Mouse (Mus musculus) embryonic facial prominence, embryonic 13.5 days (tissue): ENCODE data around the gene H2al1c. TPM values are rescaled to one million over a fixed set of nuclear protein-coding genes. Genes with fewer than 3 reads are reported as not detected.
"Not testable (repeated sequence)": the region's sequence is repeated elsewhere in the genome, so short reads cannot be mapped to it uniquely, and the experiment has no call there.

Experiments used
- ATAC-seq: fragments of 200-750 bp; cut with Nextera tagmentation; 2 replicates; pipeline ENCODE4 v1.8.0; 2017; ENCODE audit warnings: low read depth; ENCODE audit not compliant: insufficient number of reproducible peaks, insufficient read depth, low FRiP score, low TSS enrichment
- H3K27ac ChIP-seq: fragments of 300-500 bp; sonication (generic); 2 replicates; pipeline ENCODE4 v1.5.1; 2015; ENCODE audit warnings: moderate library complexity, mild to moderate bottlenecking, inconsistent platforms
- H3K27me3 ChIP-seq: fragments of 300-500 bp; sonication (generic); 2 replicates; pipeline ENCODE4 v1.6.1; 2015; ENCODE audit warnings: mild to moderate bottlenecking, inconsistent platforms
- H3K36me3 ChIP-seq: fragments of 300-500 bp; sonication (generic); 2 replicates; pipeline ENCODE4 v1.6.1; 2015; ENCODE audit warnings: mild to moderate bottlenecking, inconsistent platforms
- H3K4me1 ChIP-seq: fragments of 300-500 bp; sonication (generic); 2 replicates; pipeline ENCODE4 v1.6.1; 2015; ENCODE audit warnings: inconsistent platforms
- H3K4me2 ChIP-seq: fragments of 300-500 bp; sonication (generic); 2 replicates; pipeline ENCODE4 v1.6.1; 2015; ENCODE audit warnings: moderate library complexity, mild to moderate bottlenecking, inconsistent platforms
- H3K4me3 ChIP-seq: fragments of 300-500 bp; sonication (generic); 2 replicates; pipeline ENCODE4 v1.5.1; 2015; ENCODE audit warnings: mild to moderate bottlenecking, inconsistent platforms
- H3K9ac ChIP-seq: fragments of 300-500 bp; sonication (generic); 2 replicates; pipeline ENCODE4 v1.6.1; 2015; ENCODE audit warnings: mild to moderate bottlenecking, inconsistent platforms
- H3K9me3 ChIP-seq: fragments of 300-500 bp; sonication (generic); 2 replicates; pipeline ENCODE4 v1.6.1; 2016; ENCODE audit warnings: inconsistent platforms
- WGBS: fragments of 180-500 bp; shearing (Covaris S2); methylation state at CpG from one replicate; pipeline ENCODE4 v1.1.7; 2015; ENCODE audit warnings: mixed read lengths; 5-methylcytosine and 5-hydroxymethylcytosine counted together
- polyA plus RNA-seq: library from polyadenylated mRNA; unstranded; fragments of >200 nt; fragmentation: Nextera tagmentation; extraction: Ambion mirVana; gene quantifications from 2 replicates; pipeline ENCODE4 v1.2.1, GENCODE M21; 2015

Gene H2al1c
- not detected in 2 replicates for polyA plus RNA-seq

DNA sequence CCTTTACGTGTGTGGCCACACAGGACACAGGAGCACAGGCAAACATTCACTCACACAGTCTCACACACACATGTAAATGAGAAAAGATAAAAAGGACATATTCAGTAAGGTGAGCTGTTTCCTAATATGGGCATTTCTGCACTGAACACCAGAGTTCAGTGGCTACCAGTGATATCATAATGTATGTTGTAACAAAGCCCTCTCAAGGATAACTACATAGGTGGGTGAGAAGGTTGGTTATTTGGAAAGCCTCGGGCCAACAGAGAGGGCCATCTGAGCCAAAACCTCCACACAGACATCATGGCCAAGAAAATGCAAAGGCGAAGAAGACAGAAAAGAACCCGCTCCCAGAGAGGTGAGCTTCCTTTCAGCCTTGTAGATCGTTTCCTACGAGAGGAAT, at the start of gene H2al1c:
Gene H2al1c, plus strand, starts transcription at position 301 of the 400 bp plus-strand sequence.
- WGBS = 85% methylated on average over 2 of the region's 6 CpGs
- ATAC-seq, H3K9ac ChIP-seq, H3K4me2 ChIP-seq, H3K27ac ChIP-seq, H3K4me1 ChIP-seq, H3K36me3 ChIP-seq, H3K9me3 ChIP-seq, H3K4me3 ChIP-seq, H3K27me3 ChIP-seq: not testable (repeated sequence)

DNA sequence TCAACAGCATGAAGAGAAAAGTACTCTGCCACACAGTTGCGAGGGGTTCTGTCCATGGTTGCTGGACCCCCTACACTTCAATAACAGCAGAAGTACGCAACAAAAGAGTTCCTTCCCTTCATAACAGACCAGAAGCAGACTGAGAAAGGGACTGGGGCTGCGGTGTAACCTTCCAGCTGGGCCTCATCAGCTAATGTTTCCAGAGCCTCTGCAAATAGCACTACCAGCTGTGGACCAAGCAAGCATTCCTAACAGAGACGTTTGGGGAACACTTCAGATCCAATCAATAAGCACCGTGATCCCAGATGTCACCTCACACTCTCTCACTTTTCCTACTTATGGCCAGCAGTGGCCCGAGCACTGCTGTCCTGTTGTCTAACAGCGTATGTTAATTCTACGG, 40.5 kb upstream of the H2al1c start:
- Histone ChIP-seq H3K9ac (no peak overlapping the region), H3K4me3 (no peak overlapping the region), H3K36me3 (no peaks in the 10 kb centered on the region), H3K4me1 (0 out of 2 replicates have a peak, but pooled peaks cover 4% of the 10 kb centered on the region), H3K4me2 (no peak overlapping the region), H3K9me3 (no peaks in the 10 kb centered on the region), H3K27me3 (peaks cover 51% of the 10 kb centered on the region), H3K27ac (no peak overlapping the region)
- WGBS = 62% methylated on average over 8 of the region's 8 CpGs
- ATAC-seq = no peak

DNA sequence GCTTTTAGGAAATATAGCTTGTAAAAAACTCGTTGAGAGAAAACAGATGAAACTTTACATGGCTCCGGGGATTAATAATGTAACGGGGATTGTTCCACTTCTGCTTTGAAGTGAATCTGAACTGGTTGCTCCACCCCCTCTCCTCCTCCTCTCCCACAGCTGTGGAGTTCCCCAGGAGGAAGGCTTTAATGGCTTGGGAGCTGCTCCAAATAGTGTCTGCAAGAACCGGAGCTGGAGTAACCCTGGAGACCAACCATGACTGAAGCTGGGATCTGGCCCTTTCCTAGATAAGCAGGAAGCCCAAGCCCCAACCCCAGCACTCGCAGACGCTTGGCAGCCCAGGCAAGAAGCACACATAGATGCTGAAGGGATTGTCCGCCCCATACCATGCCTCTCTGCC, 37.7 kb upstream of the H2al1c start:
- WGBS = 57% methylated on average over 7 of the region's 7 CpGs
- ATAC-seq = no peak
- no peaks in the 10 kb centered on the region for H3K9me3 ChIP-seq
- no peak overlapping the region for H3K4me2 ChIP-seq
- H3K4me3 ChIP-seq = no peak overlapping the region
- no peak overlapping the region for H3K27ac ChIP-seq
- peaks cover 42% of the 10 kb centered on the region for H3K27me3 ChIP-seq
- 0 out of 2 replicates have a peak, but pooled peaks cover 4% of the 10 kb centered on the region for H3K4me1 ChIP-seq
- H3K36me3 ChIP-seq = no peaks in the 10 kb centered on the region
- no peak overlapping the region for H3K9ac ChIP-seq

GRCm38 (mm10) chrX:11269074-11269473, 36.4 kb upstream of the H2al1c start:
- no peak overlapping the region for H3K4me2 ChIP-seq
- peaks cover 42% of the 10 kb centered on the region for H3K27me3 ChIP-seq
- no peak overlapping the region for H3K4me3 ChIP-seq
- H3K4me1 ChIP-seq = 0 out of 2 replicates have a peak, but pooled peaks cover 4% of the 10 kb centered on the region
- H3K9ac ChIP-seq = no peak overlapping the region
- no peak for ATAC-seq
- WGBS = 89% methylated on average over 3 of the region's 3 CpGs
- no peak overlapping the region for H3K27ac ChIP-seq
- H3K9me3 ChIP-seq = no peaks in the 10 kb centered on the region
- no peaks in the 10 kb centered on the region for H3K36me3 ChIP-seq

DNA sequence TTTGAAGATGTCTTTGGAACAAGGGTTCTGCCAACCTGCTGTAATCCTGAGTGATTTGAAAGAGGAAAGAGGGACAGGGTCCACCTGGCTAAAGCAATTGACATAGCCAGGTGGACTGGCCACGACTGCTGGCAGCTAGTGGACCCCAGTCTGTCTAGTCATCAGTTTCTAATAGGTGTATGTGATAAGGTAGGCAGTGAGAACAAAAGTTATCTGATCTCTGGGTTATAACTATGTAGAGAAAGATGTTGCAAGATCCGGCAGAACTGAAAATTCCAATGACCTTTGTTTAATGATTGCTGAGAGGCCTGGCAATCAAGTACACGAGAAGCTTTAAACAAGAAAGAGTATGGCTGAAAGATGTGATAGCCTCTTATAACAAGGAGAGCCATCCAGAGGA, 32.3 kb upstream of the H2al1c start:
- Histone ChIP-seq H3K27ac (no peak overlapping the region), H3K36me3 (no peaks in the 10 kb centered on the region), H3K4me1 (no peaks in the 10 kb centered on the region), H3K27me3 (peaks cover 25% of the 10 kb centered on the region), H3K4me3 (no peak overlapping the region), H3K9me3 (no peaks in the 10 kb centered on the region), H3K4me2 (no peak overlapping the region), H3K9ac (no peak overlapping the region)
- no peak for ATAC-seq
- WGBS = 80% methylated on average over 3 of the region's 3 CpGs

- H3K36me3 ChIP-seq = no peaks in the 10 kb centered on the region
- no peaks in the 10 kb centered on the region for H3K4me1 ChIP-seq
- no peaks in the 10 kb centered on the region for H3K9me3 ChIP-seq
- H3K4me3 ChIP-seq = no peak overlapping the region
- H3K27me3 ChIP-seq = peaks cover 22% of the 10 kb centered on the region; the same call in 1 of the 2 replicates
- 83% methylated on average over 6 of the region's 6 CpGs for whole genome bisulfite sequencing
- no peak for ATAC-seq
- H3K9ac ChIP-seq = no peak overlapping the region
- no peak overlapping the region for H3K4me2 ChIP-seq
- H3K27ac ChIP-seq = no peak overlapping the region
Observed at GRCm38 (mm10) chrX:11277083-11277482, 28.4 kb upstream of the H2al1c start.

DNA sequence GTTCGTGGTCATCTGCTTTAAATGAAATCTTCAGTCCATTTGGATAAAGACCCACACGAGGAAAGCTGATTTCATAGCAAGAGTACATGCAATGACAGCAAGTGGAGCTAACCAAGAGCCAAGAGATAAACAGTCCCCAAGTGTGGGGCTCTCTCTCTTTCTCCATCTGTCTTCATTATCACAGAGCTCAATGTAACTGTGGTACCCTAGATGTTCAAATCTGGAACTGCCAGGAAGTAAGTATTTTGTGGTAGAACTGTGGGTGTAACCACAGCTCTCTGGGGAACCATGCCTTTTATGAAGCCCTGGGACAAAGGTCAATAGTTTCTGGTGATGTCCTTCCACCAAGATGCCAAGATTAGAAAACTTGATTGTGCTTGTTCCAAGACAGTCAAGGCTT, 24.7 kb upstream of the H2al1c start:
- H3K9me3 ChIP-seq = no peaks in the 10 kb centered on the region
- peaks cover 16% of the 10 kb centered on the region; the same call in 1 of the 2 replicates for H3K27me3 ChIP-seq
- ATAC-seq = no peak
- H3K4me3 ChIP-seq = no peak overlapping the region
- H3K27ac ChIP-seq = no peak overlapping the region
- H3K9ac ChIP-seq = no peak overlapping the region
- 60% methylated on average over 2 of the region's 2 CpGs for WGBS
- no peaks in the 10 kb centered on the region for H3K36me3 ChIP-seq
- H3K4me2 ChIP-seq = no peak overlapping the region
- H3K4me1 ChIP-seq = no peaks in the 10 kb centered on the region

DNA sequence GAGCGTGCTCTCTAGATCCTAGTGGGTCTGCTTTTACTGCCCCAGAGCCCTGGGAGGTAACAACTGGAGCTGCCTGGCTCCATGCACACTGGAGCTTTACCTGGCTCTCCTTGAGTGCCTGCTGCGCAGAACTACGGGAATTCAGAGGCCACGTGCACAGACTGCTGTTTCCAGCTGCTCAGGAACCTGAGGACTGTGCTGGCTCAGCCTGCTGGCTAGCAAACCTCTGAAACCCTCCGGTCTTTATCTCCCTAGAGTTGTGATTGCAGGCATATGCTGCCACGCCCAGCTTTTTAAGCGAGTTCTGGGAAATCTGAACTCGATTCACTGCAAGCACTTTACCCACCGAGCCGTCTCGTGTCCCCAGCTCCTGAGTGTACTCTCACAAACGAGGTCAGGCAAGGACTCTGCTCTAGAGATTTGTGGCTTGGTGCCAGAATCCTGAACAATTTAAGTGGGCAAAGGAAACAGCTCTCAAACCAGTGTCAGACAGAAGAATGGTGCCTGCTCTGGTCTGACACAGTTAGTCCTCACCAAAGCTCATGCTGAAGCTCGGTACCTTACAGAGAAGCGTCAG, 17.1 kb upstream of the H2al1c start:
- Histone ChIP-seq H3K4me2 (no peak overlapping the region), H3K36me3 (no peaks in the 10 kb centered on the region), H3K27ac (no peak overlapping the region), H3K4me1 (no peaks in the 10 kb centered on the region), H3K4me3 (no peak overlapping the region), H3K27me3 (peaks cover 49% of the 10 kb centered on the region), H3K9ac (no peak overlapping the region), H3K9me3 (no peaks in the 10 kb centered on the region)
- 65% methylated on average over 14 of the region's 14 CpGs for WGBS
- ATAC-seq = no peak

DNA sequence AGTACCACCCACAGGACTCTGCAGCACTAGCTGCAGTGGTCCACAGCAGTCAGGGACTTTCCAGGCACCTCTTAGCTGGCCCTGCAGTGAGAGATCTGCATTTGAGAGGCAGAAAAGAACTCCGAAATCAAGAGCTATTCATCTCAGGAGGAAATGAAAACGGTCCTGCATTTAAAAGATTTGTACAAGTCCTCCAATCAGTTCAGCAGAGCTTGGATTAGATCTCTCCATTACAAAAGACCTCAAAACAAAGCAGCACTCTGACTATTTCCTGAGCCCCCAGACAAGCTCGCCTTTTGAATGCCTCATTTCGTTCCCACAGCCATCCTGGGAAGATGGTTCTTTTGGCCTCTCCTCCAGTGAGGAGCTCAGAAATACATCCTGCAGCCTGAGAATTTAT, 16.2 kb upstream of the H2al1c start:
- no peaks in the 10 kb centered on the region for H3K4me1 ChIP-seq
- no peak overlapping the region for H3K27ac ChIP-seq
- peaks cover 55% of the 10 kb centered on the region for H3K27me3 ChIP-seq
- no peaks in the 10 kb centered on the region for H3K9me3 ChIP-seq
- H3K4me2 ChIP-seq = no peak overlapping the region
- H3K36me3 ChIP-seq = no peaks in the 10 kb centered on the region
- ATAC-seq = no peak
- WGBS = 62% methylated on average over 4 of the region's 4 CpGs
- H3K4me3 ChIP-seq = no peak overlapping the region
- H3K9ac ChIP-seq = no peak overlapping the region

GRCm38 (mm10) chrX:11298957-11299356, 6.5 kb upstream of the H2al1c start, which contains the start of gene H2al1a:
Gene H2al1a (plus strand): TSS chrX:11299257.
- H3K9ac ChIP-seq, H3K27me3 ChIP-seq, H3K4me1 ChIP-seq, H3K9me3 ChIP-seq, H3K4me2 ChIP-seq, H3K36me3 ChIP-seq, H3K27ac ChIP-seq, ATAC-seq, H3K4me3 ChIP-seq: not testable (repeated sequence)
- whole genome bisulfite sequencing = no CpG with 5 or more reads among the region's 3 CpGs

GRCm38 (mm10) chrX:11302132-11302531, 3.3 kb upstream of the H2al1c start, which contains the start of gene H2al1b:
Gene H2al1b (plus strand): TSS chrX:11302432.
- not testable (repeated sequence) for H3K9ac ChIP-seq, H3K9me3 ChIP-seq, H3K27me3 ChIP-seq, H3K27ac ChIP-seq, ATAC-seq, H3K36me3 ChIP-seq, H3K4me3 ChIP-seq, H3K4me2 ChIP-seq, H3K4me1 ChIP-seq
- 92% methylated on average over 1 of the region's 3 CpGs for WGBS

- not testable (repeated sequence) for H3K9me3 ChIP-seq, H3K9ac ChIP-seq, H3K27ac ChIP-seq, H3K4me3 ChIP-seq, H3K4me2 ChIP-seq, H3K36me3 ChIP-seq, ATAC-seq, H3K27me3 ChIP-seq, H3K4me1 ChIP-seq
- WGBS = no CpG with 5 or more reads among the region's 6 CpGs
Observed at GRCm38 (mm10) chrX:11308524-11308923, 3.1 kb downstream of the H2al1c start, which contains the start of gene H2al1d. Gene H2al1d (plus strand): TSS chrX:11308824.
